In genomic region chr6:106200974-106201373, GRCm38 (mm10) we compare ENCODE assay signal across 24 mouse cellular contexts.
DNase-seq lines count a peak whose midpoint lies in the region; ATAC-seq and TF ChIP-seq lines count a peak whose summit lies in the region.
"Had no signal": no experiment of that assay in that cellular context is flagged by ENCODE, and none has a peak within 500 bp of the region (broad histone marks: within the 10 kb centered on the region; RNA-seq: fewer than 3 reads in every experiment).

No protein-coding gene starts in this region.

- H3K4me3 ChIP-seq in forebrain, embryonic 13.5 days, result no peak overlapping the region
- no peak overlapping the region for H3K4me3 ChIP-seq in forebrain, embryonic 10.5 days
- H3K4me3 ChIP-seq in lung, embryonic 14.5 days (ENCODE audit: low read depth, low read length), result no peak overlapping the region
- H3K4me3 ChIP-seq in lung, adult 2 months (replicated peaks; ENCODE audit: extremely low read depth, low read depth, low read length), result no peak overlapping the region
- no peak overlapping the region for H3K4me3 ChIP-seq in forebrain, embryonic 16.5 days (replicated peaks; ENCODE audit: low read length)
- H3K4me3 ChIP-seq: heart, adult 2 months; heart, embryonic 10.5 days; heart, embryonic 13.5 days had no signal

- no peak for TF ChIP-seq CTCF in lung, embryonic 14.5 days (IDR thresholded peaks at IDR 0.05; ENCODE audit: low read depth)
- no peak for TF ChIP-seq CTCF in lung, adult 2 months (IDR thresholded peaks at IDR 0.05; ENCODE audit: insufficient read depth, low read length)

- H3K4me1 ChIP-seq in forebrain, embryonic 13.5 days, result no peaks in the 10 kb centered on the region
- H3K4me1 ChIP-seq in forebrain, embryonic 10.5 days, result no peaks in the 10 kb centered on the region
- no peaks in the 10 kb centered on the region for H3K4me1 ChIP-seq in lung, embryonic 14.5 days (ENCODE audit: insufficient read depth)
- no peaks in the 10 kb centered on the region for H3K4me1 ChIP-seq in lung, adult 2 months (ENCODE audit: control insufficient read depth, insufficient read depth, low read length)
- no peaks in the 10 kb centered on the region for H3K4me1 ChIP-seq in forebrain, embryonic 16.5 days (replicated peaks; ENCODE audit: control insufficient read depth, insufficient read depth, low read length)
- H3K4me1 ChIP-seq: heart, embryonic 10.5 days; heart, embryonic 13.5 days had no signal

- H3K27me3 ChIP-seq in forebrain, embryonic 13.5 days, result no peaks in the 10 kb centered on the region
- no peaks in the 10 kb centered on the region for H3K27me3 ChIP-seq in forebrain, embryonic 10.5 days (ENCODE audit: poor library complexity, severe bottlenecking)
- H3K27me3 ChIP-seq in lung, embryonic 14.5 days (ENCODE audit: insufficient read depth, low read length), result no peaks in the 10 kb centered on the region
- no peaks in the 10 kb centered on the region for H3K27me3 ChIP-seq in forebrain, embryonic 16.5 days (replicated peaks; ENCODE audit: control insufficient read depth, insufficient read depth, low read length)
- H3K27me3 ChIP-seq: heart, embryonic 13.5 days; Patski had no signal

- no peak for TF ChIP-seq POLR2A in lung, adult 2 months (IDR thresholded peaks at IDR 0.05; ENCODE audit: borderline replicate concordance, extremely low read depth, low read depth, low read length)

- no peak overlapping the region for H3K4me2 ChIP-seq in forebrain, embryonic 13.5 days
- no peak overlapping the region for H3K4me2 ChIP-seq in lung, embryonic 14.5 days
- H3K4me2 ChIP-seq in forebrain, embryonic 16.5 days (ENCODE audit: low read length), result no peak overlapping the region
- H3K4me2 ChIP-seq: heart, embryonic 13.5 days; hindbrain, embryonic 14.5 days had no signal

- H3K36me3 ChIP-seq in forebrain, embryonic 13.5 days (ENCODE audit: poor library complexity, severe bottlenecking), result no peaks in the 10 kb centered on the region
- no peaks in the 10 kb centered on the region for H3K36me3 ChIP-seq in forebrain, embryonic 10.5 days (replicated peaks)
- no peaks in the 10 kb centered on the region for H3K36me3 ChIP-seq in lung, embryonic 14.5 days (ENCODE audit: insufficient read depth)
- no peaks in the 10 kb centered on the region for H3K36me3 ChIP-seq in forebrain, embryonic 16.5 days (ENCODE audit: control insufficient read depth, insufficient read depth)
- H3K36me3 ChIP-seq: heart, embryonic 10.5 days; heart, embryonic 13.5 days had no signal

- no peaks in the 10 kb centered on the region for H3K9me3 ChIP-seq in forebrain, embryonic 13.5 days (replicated peaks)
- H3K9me3 ChIP-seq in forebrain, embryonic 10.5 days, result no peaks in the 10 kb centered on the region
- no peaks in the 10 kb centered on the region for H3K9me3 ChIP-seq in lung, embryonic 14.5 days (ENCODE audit: low read depth, low read length)
- H3K9me3 ChIP-seq in forebrain, embryonic 16.5 days (ENCODE audit: control insufficient read depth, low read length), result no peaks in the 10 kb centered on the region
- H3K9me3 ChIP-seq: heart, embryonic 10.5 days; heart, embryonic 13.5 days had no signal

- 91% methylated on average over 1 of the region's 1 CpGs for WGBS in forebrain, embryonic 13.5 days
- WGBS in forebrain, embryonic 10.5 days, result 84% methylated on average over 1 of the region's 1 CpGs
- WGBS in lung, embryonic 14.5 days, result 61% methylated on average over 1 of the region's 1 CpGs
- 65% methylated on average over 1 of the region's 1 CpGs for WGBS in lung, adult 2 months
- 52% methylated on average over 1 of the region's 1 CpGs for WGBS in forebrain, embryonic 16.5 days

- H3K9ac ChIP-seq in forebrain, embryonic 13.5 days, result no peak overlapping the region
- no peak overlapping the region for H3K9ac ChIP-seq in lung, embryonic 14.5 days
- no peak overlapping the region for H3K9ac ChIP-seq in forebrain, embryonic 16.5 days (replicated peaks; ENCODE audit: low read depth, low read length)
- H3K9ac ChIP-seq: heart, embryonic 13.5 days; hindbrain, embryonic 14.5 days had no signal

- no peak overlapping the region for H3K27ac ChIP-seq in forebrain, embryonic 13.5 days
- no peak overlapping the region for H3K27ac ChIP-seq in forebrain, embryonic 10.5 days
- H3K27ac ChIP-seq in lung, embryonic 14.5 days (ENCODE audit: low read depth), result no peak overlapping the region
- H3K27ac ChIP-seq in forebrain, embryonic 16.5 days (ENCODE audit: low read length), result no peak overlapping the region
- H3K27ac ChIP-seq: heart, adult 2 months; heart, embryonic 10.5 days; heart, embryonic 13.5 days; hindbrain, embryonic 14.5 days; hindbrain, postnatal 0 days had no signal

- ATAC-seq in forebrain, embryonic 13.5 days, result peak; percentile 51; the same call in 1 of the 2 replicates
- peak; percentile 80; the same call in 1 of the 2 replicates for ATAC-seq in lung, embryonic 14.5 days (ENCODE audit: insufficient read depth)
- ATAC-seq in forebrain, embryonic 16.5 days, result peak; percentile 71
- ATAC-seq: hindbrain, postnatal 0 days; inflammation-experienced regulatory T-cells, adult 6 months; intestine, embryonic 16.5 days; Patski had no signal

- DNase-seq in forebrain, embryonic 10.5 days (ENCODE audit: extremely low spot score, low spot score), result no peak
- DNase-seq in lung, embryonic 14.5 days, result peak; percentile 55
- no peak for DNase-seq in lung, adult 2 months
- peak; percentile 36 for DNase-seq in Muller cell, postnatal 12 days (ENCODE audit: inconsistent ontology term)
- no peak for DNase-seq in spleen, postnatal 14 days (ENCODE audit: low spot score in 2 of 2)
- no peak for DNase-seq in adrenal gland, adult 2 months
- DNase-seq: adrenal gland, postnatal 14 days; cerebellum, adult 18-20 months; cerebellum, adult 9-10 months; cerebellum, postnatal 14 days; gastrocnemius, postnatal 10 days; gastrocnemius, postnatal 36 days; heart, adult 2 months; heart, postnatal 14 days; heart, postnatal 4 days had no signal

Comparison
In these comparisons a context has a peak if more than half of its experiments do, and no peak if none do; other contexts are left out.
1. DNase-seq: peak in lung, embryonic 14.5 days (single experiment) and Muller cell, postnatal 12 days (single experiment); none in forebrain, embryonic 10.5 days (single experiment), lung, adult 2 months (single experiment), spleen, postnatal 14 days (0 of 2) and adrenal gland, adult 2 months (single experiment).
2. Peak in every context shown above with its lines, with median percentiles within 50 percentile points of each other: ATAC-seq.